Mouse (Mus musculus): ENCODE data around the gene Acbd6. TPM values are rescaled to one million over a fixed set of nuclear protein-coding genes. Genes with fewer than 3 reads are reported as not detected.

Gene Acbd6
- polyA plus RNA-seq, 1 experiment from 2014 or later: 107 TPM

DNA sequence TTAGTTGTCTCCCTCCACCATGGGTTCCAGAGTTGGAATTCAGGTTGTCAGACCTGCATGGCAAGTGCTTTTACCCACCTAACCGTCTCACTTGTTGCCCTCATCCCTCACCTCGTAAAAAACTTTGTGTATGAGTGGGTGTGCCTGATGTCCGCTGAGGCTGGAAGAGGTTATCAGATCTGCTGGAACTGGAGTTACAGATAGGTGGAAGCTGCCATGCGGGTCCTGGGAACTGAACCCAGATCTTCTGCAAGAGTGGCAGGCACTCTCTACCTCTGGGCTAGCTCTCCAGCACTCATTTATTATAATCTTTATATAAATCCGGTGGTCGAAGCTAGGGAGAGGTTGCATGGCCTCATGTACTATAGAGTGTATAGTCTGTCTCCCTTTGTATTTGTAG lies 4.3 kb downstream of the Acbd6 start:
- ATAC-seq (ENCODE audit: insufficient number of reproducible peaks, insufficient read depth, low FRiP score, low TSS enrichment): no peak
- H3K9me3 ChIP-seq: no peaks in the 10 kb centered on the region
- no peak overlapping the region for H3K9ac ChIP-seq
- H3K4me2 ChIP-seq (replicated peaks): no peak overlapping the region
- H3K27ac ChIP-seq: no peak overlapping the region
- WGBS: 78% methylated on average over 6 of the region's 6 CpGs
- H3K27me3 ChIP-seq: no peaks in the 10 kb centered on the region
- no peak overlapping the region for H3K4me3 ChIP-seq
- peaks cover 5% of the 10 kb centered on the region; the same call in 1 of the 2 replicates for H3K4me1 ChIP-seq
- peaks cover 16% of the 10 kb centered on the region for H3K36me3 ChIP-seq

- no peaks in the 10 kb centered on the region for H3K27me3 ChIP-seq
- H3K4me2 ChIP-seq (replicated peaks): no peak overlapping the region
- no peak overlapping the region for H3K9ac ChIP-seq
- no peak for ATAC-seq (ENCODE audit: insufficient number of reproducible peaks, insufficient read depth, low FRiP score, low TSS enrichment)
- no peaks in the 10 kb centered on the region for H3K4me1 ChIP-seq
- 20% methylated on average over 3 of the region's 3 CpGs for WGBS
- no peak overlapping the region for H3K4me3 ChIP-seq
- 0 out of 2 replicates have a peak, but pooled peaks cover 3% of the 10 kb centered on the region for H3K9me3 ChIP-seq
- no peak overlapping the region for H3K27ac ChIP-seq
- peaks cover 32% of the 10 kb centered on the region for H3K36me3 ChIP-seq
Observed at GRCm38 (mm10) chr1:155564741-155565140, 6.8 kb downstream of the Acbd6 start.

DNA sequence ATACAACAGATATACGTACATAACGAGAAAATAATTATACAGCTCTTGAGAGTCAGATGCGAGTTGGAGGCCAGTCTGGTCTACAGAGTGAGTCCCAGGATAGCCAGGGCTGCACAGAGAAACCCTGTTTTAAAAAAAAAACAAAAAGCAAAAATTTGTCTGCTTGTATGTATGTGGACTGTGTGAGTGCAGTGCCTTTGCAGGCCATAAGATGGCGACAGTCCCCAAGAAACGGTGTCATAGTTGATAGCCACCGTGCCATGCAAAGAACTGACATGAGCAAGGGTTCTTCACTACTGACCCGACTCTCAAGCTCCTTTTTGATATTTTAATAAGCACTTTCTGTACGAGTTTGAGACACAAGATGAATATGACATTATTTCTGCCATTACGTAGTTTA lies 10.2 kb downstream of the Acbd6 start:
- no peak for ATAC-seq (ENCODE audit: insufficient number of reproducible peaks, insufficient read depth, low FRiP score, low TSS enrichment)
- WGBS: 93% methylated on average over 9 of the region's 9 CpGs
- Histone ChIP-seq H3K27me3 (no peaks in the 10 kb centered on the region), H3K4me2 (replicated peaks) (no peak overlapping the region), H3K36me3 (peaks cover 42% of the 10 kb centered on the region), H3K27ac (no peak overlapping the region), H3K4me3 (no peak overlapping the region), H3K9me3 (0 out of 2 replicates have a peak, but pooled peaks cover 3% of the 10 kb centered on the region), H3K4me1 (no peaks in the 10 kb centered on the region), H3K9ac (no peak overlapping the region)

DNA sequence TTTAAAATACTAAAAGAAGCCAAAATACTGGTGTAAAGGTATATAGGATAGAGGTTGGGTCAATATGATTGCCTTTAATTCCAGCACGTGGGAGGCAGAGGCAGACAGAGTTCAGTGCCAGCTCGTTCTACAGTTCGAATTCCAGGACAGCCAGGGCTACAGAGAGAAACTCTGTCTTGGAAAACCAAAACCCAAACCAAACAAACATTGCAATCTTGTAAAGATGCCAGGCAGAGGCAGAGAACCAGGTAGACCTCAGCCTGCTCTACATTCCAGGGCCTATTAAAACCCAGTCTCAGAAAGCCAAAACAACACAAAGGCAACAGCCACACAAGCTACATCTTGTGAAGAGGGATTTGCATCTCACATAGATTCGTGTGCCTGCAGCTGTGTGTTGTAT lies 11.4 kb downstream of the Acbd6 start:
- Histone ChIP-seq H3K4me1 (no peaks in the 10 kb centered on the region), H3K27ac (no peak overlapping the region), H3K9ac (no peak overlapping the region), H3K9me3 (0 out of 2 replicates have a peak, but pooled peaks cover 3% of the 10 kb centered on the region), H3K27me3 (no peaks in the 10 kb centered on the region), H3K36me3 (peaks cover 43% of the 10 kb centered on the region), H3K4me3 (no peak overlapping the region), H3K4me2 (replicated peaks) (no peak overlapping the region)
- 81% methylated on average over 4 of the region's 4 CpGs for WGBS
- no peak for ATAC-seq (ENCODE audit: insufficient number of reproducible peaks, insufficient read depth, low FRiP score, low TSS enrichment)

- WGBS: 24% methylated on average over 7 of the region's 7 CpGs
- Histone ChIP-seq H3K4me2 (replicated peaks) (no peak overlapping the region), H3K4me1 (no peaks in the 10 kb centered on the region), H3K9me3 (no peaks in the 10 kb centered on the region), H3K27ac (no peak overlapping the region), H3K36me3 (peaks cover 12% of the 10 kb centered on the region; the same call in 1 of the 2 replicates), H3K4me3 (no peak overlapping the region), H3K9ac (no peak overlapping the region), H3K27me3 (no peaks in the 10 kb centered on the region)
- ATAC-seq (ENCODE audit: insufficient number of reproducible peaks, insufficient read depth, low FRiP score, low TSS enrichment): no peak
Observed at GRCm38 (mm10) chr1:155574966-155575673, 17.2 kb downstream of the Acbd6 start.

GRCm38 (mm10) chr1:155576432-155576831 lies 18.5 kb downstream of the Acbd6 start:
- 31% methylated on average over 2 of the region's 2 CpGs for WGBS
- no peak overlapping the region for H3K9ac ChIP-seq
- no peak overlapping the region for H3K4me3 ChIP-seq
- no peaks in the 10 kb centered on the region for H3K9me3 ChIP-seq
- no peak overlapping the region for H3K4me2 ChIP-seq (replicated peaks)
- peaks cover 12% of the 10 kb centered on the region; the same call in 1 of the 2 replicates for H3K36me3 ChIP-seq
- ATAC-seq (ENCODE audit: insufficient number of reproducible peaks, insufficient read depth, low FRiP score, low TSS enrichment): no peak
- no peaks in the 10 kb centered on the region for H3K4me1 ChIP-seq
- no peak overlapping the region for H3K27ac ChIP-seq
- H3K27me3 ChIP-seq: no peaks in the 10 kb centered on the region

DNA sequence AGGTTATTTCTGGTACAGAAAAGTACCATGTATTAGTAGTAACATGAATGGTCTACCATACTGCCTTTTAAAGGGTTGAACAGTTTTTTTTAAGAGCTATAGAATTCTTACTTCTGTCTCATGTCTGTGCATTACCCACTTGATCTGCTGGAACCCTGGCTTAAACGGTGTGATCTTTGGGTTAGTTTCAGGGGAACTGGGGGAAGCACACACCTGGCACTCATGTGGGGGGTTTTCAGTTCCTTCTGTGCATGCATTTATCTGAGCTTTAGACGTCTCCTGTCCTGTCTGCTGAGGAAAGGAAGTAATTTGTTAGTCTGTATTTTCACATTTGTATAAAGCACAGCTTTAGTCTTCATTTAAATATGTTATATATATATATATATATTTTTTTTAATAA lies 19.4 kb downstream of the Acbd6 start:
- WGBS: 57% methylated on average over 2 of the region's 2 CpGs
- H3K27me3 ChIP-seq: no peaks in the 10 kb centered on the region

DNA sequence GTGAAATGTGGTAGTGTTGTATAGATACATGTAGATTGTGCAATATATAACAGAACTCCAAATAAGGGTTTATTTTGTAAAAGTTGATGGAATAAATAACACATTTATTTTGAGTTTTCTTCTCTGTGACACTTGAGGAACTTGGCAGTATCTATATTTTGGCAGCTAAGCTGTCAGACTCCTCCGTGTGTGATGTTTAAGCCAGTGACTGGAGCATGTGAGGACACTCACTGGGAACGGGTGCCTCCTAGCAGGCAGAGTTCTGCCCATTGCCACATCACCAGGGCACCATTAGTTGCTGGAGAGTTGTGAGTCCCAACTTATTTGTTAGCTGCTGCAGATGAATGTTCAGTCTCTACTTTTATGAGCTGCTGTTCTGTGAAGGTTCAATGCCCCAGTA lies 30.0 kb downstream of the Acbd6 start:
- Histone ChIP-seq H3K4me3 (no peak overlapping the region), H3K4me2 (replicated peaks) (no peak overlapping the region), H3K4me1 (no peaks in the 10 kb centered on the region), H3K27ac (no peak overlapping the region), H3K27me3 (no peaks in the 10 kb centered on the region), H3K9me3 (no peaks in the 10 kb centered on the region), H3K36me3 (no peaks in the 10 kb centered on the region), H3K9ac (no peak overlapping the region)
- 87% methylated on average over 2 of the region's 2 CpGs for WGBS
- no peak for ATAC-seq (ENCODE audit: insufficient number of reproducible peaks, insufficient read depth, low FRiP score, low TSS enrichment)

More for the DNA sequence above, 19.4 kb downstream of the Acbd6 start:
- no peak for ATAC-seq (ENCODE audit: insufficient number of reproducible peaks, insufficient read depth, low FRiP score, low TSS enrichment)
- no peak overlapping the region for H3K4me2 ChIP-seq (replicated peaks)
- no peak overlapping the region for H3K27ac ChIP-seq
- H3K9ac ChIP-seq: no peak overlapping the region
- H3K4me3 ChIP-seq: no peak overlapping the region
- H3K9me3 ChIP-seq: no peaks in the 10 kb centered on the region
- no peaks in the 10 kb centered on the region for H3K4me1 ChIP-seq
- 0 out of 2 replicates have a peak, but pooled peaks cover 7% of the 10 kb centered on the region for H3K36me3 ChIP-seq

DNA sequence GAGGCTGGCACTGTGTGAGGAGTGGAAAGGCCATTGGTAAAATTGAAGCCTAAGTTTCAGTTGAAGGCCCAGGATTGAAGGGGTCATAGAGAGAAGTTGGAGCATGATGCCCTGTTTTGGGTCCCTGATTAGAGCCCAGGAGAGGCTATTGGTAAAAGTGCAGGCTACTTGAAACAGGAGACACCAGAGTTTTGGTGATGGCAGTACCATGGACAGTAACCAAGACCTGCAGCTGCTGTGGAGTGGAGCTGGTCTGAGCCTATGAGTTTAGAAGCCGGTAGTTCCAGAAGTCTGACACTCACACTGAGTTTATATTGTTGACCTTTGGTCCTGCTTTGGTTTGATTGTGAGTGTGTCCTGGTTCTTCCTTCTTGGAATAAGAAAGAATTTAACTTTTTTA lies 36.2 kb downstream of the Acbd6 start:
- Histone ChIP-seq H3K36me3 (no peaks in the 10 kb centered on the region), H3K4me2 (replicated peaks) (no peak overlapping the region), H3K4me1 (no peaks in the 10 kb centered on the region), H3K27me3 (no peaks in the 10 kb centered on the region), H3K4me3 (no peak overlapping the region), H3K27ac (no peak overlapping the region), H3K9ac (no peak overlapping the region), H3K9me3 (no peaks in the 10 kb centered on the region)
- WGBS: 51% methylated on average over 1 of the region's 1 CpGs
- no peak for ATAC-seq (ENCODE audit: insufficient number of reproducible peaks, insufficient read depth, low FRiP score, low TSS enrichment)

DNA sequence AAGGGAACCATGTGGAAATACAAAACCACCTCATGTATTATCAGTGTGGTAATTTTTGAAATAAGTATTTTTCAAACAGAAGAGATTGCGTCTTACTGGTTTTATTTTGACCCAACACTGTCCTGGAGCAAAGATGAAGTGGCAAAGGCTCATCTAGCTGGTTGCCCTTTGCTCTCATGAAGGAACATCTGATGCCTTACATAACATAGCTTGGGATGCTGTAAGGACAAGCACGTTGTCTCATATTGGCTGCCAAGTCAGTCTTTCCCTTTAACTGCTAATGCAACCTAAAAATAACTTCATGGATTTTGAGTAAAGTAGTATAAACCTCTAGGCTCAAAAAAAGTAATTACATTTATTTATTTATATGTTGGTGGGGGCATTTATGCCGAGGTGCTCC lies 38.7 kb downstream of the Acbd6 start:
- no peak overlapping the region for H3K9ac ChIP-seq
- H3K27me3 ChIP-seq: no peaks in the 10 kb centered on the region
- no peaks in the 10 kb centered on the region for H3K36me3 ChIP-seq
- H3K4me2 ChIP-seq (replicated peaks): no peak overlapping the region
- H3K4me1 ChIP-seq: no peaks in the 10 kb centered on the region
- no peak overlapping the region for H3K27ac ChIP-seq
- ATAC-seq (ENCODE audit: insufficient number of reproducible peaks, insufficient read depth, low FRiP score, low TSS enrichment): no peak
- no peaks in the 10 kb centered on the region for H3K9me3 ChIP-seq
- H3K4me3 ChIP-seq: no peak overlapping the region
- 94% methylated on average over 3 of the region's 3 CpGs for WGBS

GRCm38 (mm10) chr1:155604706-155605105 lies 46.8 kb downstream of the Acbd6 start:
- Histone ChIP-seq H3K9me3 (no peaks in the 10 kb centered on the region), H3K4me1 (0 out of 2 replicates have a peak, but pooled peaks cover 2% of the 10 kb centered on the region), H3K27me3 (no peaks in the 10 kb centered on the region), H3K4me2 (replicated peaks) (no peak overlapping the region), H3K9ac (no peak overlapping the region), H3K4me3 (no peak overlapping the region), H3K27ac (no peak overlapping the region), H3K36me3 (no peaks in the 10 kb centered on the region)
- 40% methylated on average over 1 of the region's 1 CpGs for WGBS
- no peak for ATAC-seq (ENCODE audit: insufficient number of reproducible peaks, insufficient read depth, low FRiP score, low TSS enrichment)

GRCm38 (mm10) chr1:155605391-155606155 lies 47.7 kb downstream of the Acbd6 start:
- no peak overlapping the region for H3K4me3 ChIP-seq
- H3K9ac ChIP-seq: no peak overlapping the region
- H3K27me3 ChIP-seq: no peaks in the 10 kb centered on the region
- H3K27ac ChIP-seq: no peak overlapping the region
- ATAC-seq (ENCODE audit: insufficient number of reproducible peaks, insufficient read depth, low FRiP score, low TSS enrichment): no peak
- WGBS: 37% methylated on average over 11 of the region's 11 CpGs
- 0 out of 2 replicates have a peak, but pooled peaks cover 2% of the 10 kb centered on the region for H3K4me1 ChIP-seq
- H3K9me3 ChIP-seq: no peaks in the 10 kb centered on the region
- no peak overlapping the region for H3K4me2 ChIP-seq (replicated peaks)
- no peaks in the 10 kb centered on the region for H3K36me3 ChIP-seq

Data from embryonic facial prominence, embryonic 12.5 days (tissue).